Mouse (Mus musculus) bone marrow macrophage, adult 2 months (primary cell): ENCODE data around the gene Gm11444. TPM values are rescaled to one million over a fixed set of nuclear protein-coding genes. Genes with fewer than 3 reads are reported as not detected.

Source experiments
- H3K27ac ChIP-seq: 2 replicates; pipeline ENCODE4 v1.5.1; 2012; ENCODE audit warnings: low read depth, low read length; ENCODE audit not compliant: insufficient read depth
- H3K4me1 ChIP-seq: 2 replicates; pipeline ENCODE4 v1.6.1; 2012; ENCODE audit warnings: low read length; ENCODE audit not compliant: control insufficient read depth, insufficient read depth
- H3K4me3 ChIP-seq: 2 replicates; pipeline ENCODE4 v1.5.1; 2012; ENCODE audit warnings: mild to moderate bottlenecking, low read length, moderate library complexity; ENCODE audit not compliant: insufficient read depth
- CTCF ChIP-seq: IDR thresholded peaks from 2 replicates; pipeline ENCODE4 v1.5.1; 2012; ENCODE audit warnings: low read depth, mild to moderate bottlenecking, low read length, moderate library complexity
- POLR2A ChIP-seq: IDR thresholded peaks from 2 replicates; pipeline ENCODE4 v1.6.1; 2012; ENCODE audit warnings: mild to moderate bottlenecking, low read depth, low read length, borderline replicate concordance
- polyA plus RNA-seq: library from polyadenylated mRNA; stranded (reverse); fragments of >200 nt; gene quantifications from 2 replicates; pipeline ENCODE4 v1.2.4, GENCODE M21; 2012; ENCODE audit not compliant: missing spikeins, insufficient read depth, insufficient read length

Gm11444 gene
- polyA plus RNA-seq, 1 experiment: not detected

- Histone ChIP-seq H3K27ac (no peak overlapping the region), H3K4me3 (no peak overlapping the region), H3K4me1 (no peaks in the 10 kb centered on the region)
- no peak for TF ChIP-seq POLR2A
- no peak for TF ChIP-seq CTCF
These were observed 39.8 kb upstream of the Gm11444 start for GRCm38 (mm10) chr11:85889730-85890562.

GRCm38 (mm10) chr11:85889056-85889729 is 39.1 kb upstream of the Gm11444 start:
- Histone ChIP-seq H3K4me1 (no peaks in the 10 kb centered on the region), H3K27ac (no peak overlapping the region), H3K4me3 (no peak overlapping the region)
- no peak for TF ChIP-seq POLR2A
- TF ChIP-seq CTCF: no peak

GRCm38 (mm10) chr11:85888451-85888961 is 38.4 kb upstream of the Gm11444 start:
- H3K27ac ChIP-seq: no peak overlapping the region
- H3K4me3 ChIP-seq: no peak overlapping the region
- no peaks in the 10 kb centered on the region for H3K4me1 ChIP-seq
- TF ChIP-seq POLR2A: no peak
- no peak for TF ChIP-seq CTCF

- Histone ChIP-seq H3K4me3 (no peak overlapping the region), H3K27ac (no peak overlapping the region), H3K4me1 (no peaks in the 10 kb centered on the region)
- TF ChIP-seq POLR2A (no peak), CTCF (no peak)
These were observed 37.8 kb upstream of the Gm11444 start for GRCm38 (mm10) chr11:85887801-85888450.

GRCm38 (mm10) chr11:85887273-85887672 is 37.1 kb upstream of the Gm11444 start:
- Histone ChIP-seq H3K4me3 (no peak overlapping the region), H3K27ac (no peak overlapping the region), H3K4me1 (no peaks in the 10 kb centered on the region)
- TF ChIP-seq CTCF (no peak), POLR2A (no peak)

GRCm38 (mm10) chr11:85886429-85886785 is 36.3 kb upstream of the Gm11444 start:
- no peaks in the 10 kb centered on the region for H3K4me1 ChIP-seq
- H3K4me3 ChIP-seq: no peak overlapping the region
- H3K27ac ChIP-seq: no peak overlapping the region
- TF ChIP-seq CTCF: no peak
- no peak for TF ChIP-seq POLR2A

- TF ChIP-seq POLR2A (no peak), CTCF (no peak)
These were observed 35.7 kb upstream of the Gm11444 start, which contains the start of gene Tbx4 for GRCm38 (mm10) chr11:85885665-85886428. Tbx4 (plus strand) TSS chr11:85886422.

GRCm38 (mm10) chr11:85884498-85884897 is 34.4 kb upstream of the Gm11444 start:
- H3K27ac ChIP-seq: no peak overlapping the region
- TF ChIP-seq POLR2A: no peak
- no peak for TF ChIP-seq CTCF
- no peak overlapping the region for H3K4me3 ChIP-seq
- H3K4me1 ChIP-seq: no peaks in the 10 kb centered on the region

More at GRCm38 (mm10) chr11:85885665-85886428, 35.7 kb upstream of the Gm11444 start, which contains the start of gene Tbx4:
- no peak within 1 kb of the TSS for H3K27ac ChIP-seq
- no peaks in the 10 kb centered on the region for H3K4me1 ChIP-seq
- no peak within 1 kb of the TSS for H3K4me3 ChIP-seq
